Mouse (Mus musculus): Measurements from ENCODE around the gene Trim15.

- TF ChIP-seq GATA1 (IDR thresholded peaks at IDR 0.05; ENCODE audit: borderline replicate concordance, low read length) (no peak), FLI1 (IDR thresholded peaks at IDR 0.05; ENCODE audit: low read length) (no peak)
These were observed at the start of gene Trim15 for GRCm38 (mm10) chr17:36866719-36867527.

All from megakaryocyte, embryonic 14.5 days (primary cell).